Mouse (Mus musculus) monocyte, adult 5-6 weeks (primary cell): ENCODE results near the gene Pdrg1. TPM values are rescaled to one million over a fixed set of nuclear protein-coding genes. Genes with fewer than 3 reads are reported as not detected.

Experiments
- ATAC-seq: fragments of 153-309, 156-312 bp; replicated peaks from 2 replicates; pipeline ENCODE4 v1.8.0; 2017; ENCODE audit warnings: mild to moderate bottlenecking; ENCODE audit not compliant: low TSS enrichment, insufficient number of reproducible peaks, severe bottlenecking, poor library complexity, low FRiP score
- total RNA-seq: library from RNA; stranded (forward); fragments of 200-1000, 200-491, 200-594 nt; gene quantifications from 3 replicates; pipeline ENCODE4 v1.2.3, GENCODE M21; 2017

Pdrg1 gene
- total RNA-seq, 1 experiment from 2014 or later = 51.6 TPM

DNA sequence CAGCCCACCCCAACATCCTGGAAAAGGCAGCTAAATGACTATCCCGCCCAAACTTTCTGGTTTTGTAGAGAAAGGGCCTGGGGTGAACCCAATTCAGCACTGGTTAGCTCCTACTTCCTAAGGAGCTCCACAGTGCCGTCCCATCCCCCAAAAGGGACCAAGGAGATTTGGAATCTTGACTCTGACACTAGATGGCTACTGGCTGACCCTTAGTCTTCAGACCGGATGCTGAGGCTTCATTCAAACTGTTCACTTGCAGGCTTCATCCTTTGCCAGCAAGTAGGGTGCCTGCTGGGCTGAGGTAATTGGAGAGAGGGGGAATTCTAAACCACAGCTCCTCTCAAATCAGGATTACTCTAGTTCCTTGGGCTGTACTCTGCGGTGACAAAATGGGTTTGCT, 17.7 kb upstream of the Pdrg1 start:
- ATAC-seq = no peak

DNA sequence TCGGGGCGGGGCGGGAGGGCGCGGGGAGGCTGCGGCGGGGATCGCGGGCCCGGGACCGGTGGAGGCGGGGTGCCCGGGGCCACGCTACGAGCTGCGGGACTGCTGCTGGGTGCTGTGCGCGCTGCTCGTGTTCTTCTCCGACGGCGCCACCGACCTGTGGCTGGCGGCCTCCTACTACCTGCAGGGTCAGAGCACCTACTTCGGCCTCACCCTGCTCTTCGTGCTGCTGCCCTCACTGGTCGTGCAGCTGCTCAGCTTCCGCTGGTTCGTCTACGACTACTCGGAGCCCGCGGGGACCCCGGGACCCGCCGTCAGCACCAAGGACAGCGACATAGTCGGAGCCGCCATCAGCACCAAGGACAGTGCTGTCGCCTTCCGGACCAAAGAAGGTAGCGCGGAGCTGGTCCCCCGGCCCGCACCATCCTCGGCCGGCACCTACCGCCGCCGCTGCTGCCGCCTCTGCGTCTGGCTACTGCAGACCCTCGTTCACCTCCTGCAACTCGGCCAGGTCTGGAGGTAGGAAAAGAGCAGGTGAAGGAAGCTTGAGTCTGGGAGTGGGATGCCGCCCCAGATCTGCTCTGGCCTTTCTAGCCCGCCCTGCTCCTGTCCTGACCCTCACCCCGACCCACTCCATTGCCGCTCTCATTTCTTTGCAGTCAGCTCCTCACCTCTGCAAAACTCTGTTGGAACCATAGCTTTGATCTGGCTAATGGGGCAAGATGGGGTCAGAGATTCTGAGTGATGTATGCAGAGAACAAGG, 17.0 kb upstream of the Pdrg1 start:
- peak; percentile 85 for ATAC-seq

DNA sequence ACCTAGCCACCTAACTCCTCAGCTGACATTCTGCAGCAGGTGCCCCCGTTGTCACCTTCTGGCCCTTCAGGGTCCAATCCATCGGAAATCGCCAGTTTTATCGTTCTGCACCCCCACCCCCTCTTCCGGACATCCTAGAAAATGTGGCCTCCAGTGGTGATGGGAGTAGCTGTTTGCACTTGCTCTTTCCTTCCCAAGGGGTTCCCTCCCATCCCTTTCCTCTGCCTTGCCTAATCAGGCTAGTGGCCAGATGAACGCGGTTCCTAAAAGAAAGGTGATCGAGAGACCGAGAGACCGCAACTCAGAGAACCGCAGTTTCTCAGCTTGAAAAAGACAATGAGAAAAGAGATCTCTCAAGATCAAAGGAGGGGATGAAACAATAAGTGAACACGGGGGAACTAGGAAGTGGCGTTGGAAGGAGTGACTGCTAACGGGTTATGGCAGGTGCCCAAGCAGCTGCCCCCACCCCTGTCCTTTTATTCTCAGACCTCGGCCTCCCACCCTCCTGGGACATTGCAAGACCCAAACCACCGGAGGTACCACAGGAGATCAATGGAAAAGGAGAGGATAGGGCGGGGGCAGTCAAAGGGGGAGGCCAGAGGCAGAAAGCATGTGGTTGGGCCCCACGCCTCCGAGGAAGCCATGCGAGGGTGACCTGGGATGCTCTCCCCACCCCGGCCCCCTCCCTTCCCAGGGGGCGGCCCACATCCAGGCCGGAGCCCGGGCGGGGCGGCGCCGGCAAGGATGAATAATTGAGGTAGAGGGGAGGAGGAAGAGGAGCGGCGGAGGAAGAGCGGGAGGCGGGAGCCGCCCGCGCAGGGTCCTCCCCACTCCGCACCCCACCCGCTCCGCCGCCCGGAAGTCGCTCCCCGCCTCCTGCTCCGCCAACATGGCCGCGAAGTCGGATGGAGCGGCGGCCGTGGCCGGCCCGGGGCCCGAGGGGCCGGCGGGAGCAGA, 16.2 kb upstream of the Pdrg1 start, which contains the start of gene Xkr7:
Gene Xkr7, plus strand, starts transcription at position 727 of the 957 bp plus-strand sequence.
- ATAC-seq = no peak

DNA sequence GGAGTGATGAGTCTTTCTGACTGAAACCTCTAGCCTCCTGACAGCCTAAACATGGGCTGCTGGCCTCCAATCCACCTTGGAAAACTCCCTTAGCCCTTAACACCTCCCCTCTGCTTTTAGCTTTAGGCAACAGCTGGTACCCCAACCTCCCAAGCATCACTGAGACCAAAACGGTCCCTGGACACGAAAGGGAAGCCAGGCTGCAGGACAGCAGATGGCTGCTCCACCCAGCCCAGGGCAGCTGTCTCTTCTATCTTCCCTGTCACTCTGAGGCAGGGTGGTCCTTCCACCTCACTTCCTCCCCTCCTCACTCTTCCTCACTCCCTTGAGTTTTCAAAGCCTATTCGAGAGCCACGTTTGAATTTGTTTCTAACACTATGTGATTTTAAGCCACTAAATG, 15.2 kb upstream of the Pdrg1 start:
- no peak for ATAC-seq

DNA sequence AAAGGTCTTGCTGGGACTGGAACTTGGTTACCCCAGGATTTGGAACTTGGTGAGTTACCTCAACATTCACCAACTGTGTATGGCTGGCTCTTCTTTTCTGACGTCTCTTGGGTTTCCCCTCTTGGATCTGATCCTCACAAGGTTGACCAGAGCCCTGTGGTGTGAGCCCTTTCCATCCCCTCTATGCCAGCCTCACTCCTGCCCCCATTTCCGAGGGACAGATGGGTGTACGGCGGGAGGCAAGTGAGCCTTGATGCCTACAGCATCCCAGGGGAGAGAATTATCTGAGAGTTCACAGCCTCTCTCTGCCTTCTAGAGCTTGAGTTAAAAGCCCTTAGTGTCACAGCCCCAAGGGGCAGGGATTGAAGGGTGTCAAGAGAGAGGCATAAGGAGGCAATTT, 12.3 kb upstream of the Pdrg1 start:
- ATAC-seq = no peak

DNA sequence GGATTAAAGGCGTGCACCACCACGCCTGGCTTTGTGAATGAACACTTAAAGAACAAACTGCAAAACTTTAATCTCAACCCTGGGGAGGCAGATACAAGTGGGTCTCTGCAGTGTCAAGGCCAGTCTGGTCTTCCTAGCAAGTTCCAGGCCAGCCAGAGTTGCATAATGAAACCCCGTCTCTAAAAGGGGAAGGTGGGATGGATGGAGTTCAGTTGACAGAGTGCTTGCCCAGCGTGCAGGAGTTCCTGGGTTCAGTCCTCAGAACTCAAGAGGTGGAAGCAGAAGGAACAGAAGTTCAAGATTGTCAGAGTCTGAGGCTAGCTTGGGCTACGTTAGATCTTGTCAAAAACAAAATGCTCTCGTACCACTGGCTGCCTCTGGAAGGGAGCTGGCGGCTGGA, 10.8 kb upstream of the Pdrg1 start:
- no peak for ATAC-seq

DNA sequence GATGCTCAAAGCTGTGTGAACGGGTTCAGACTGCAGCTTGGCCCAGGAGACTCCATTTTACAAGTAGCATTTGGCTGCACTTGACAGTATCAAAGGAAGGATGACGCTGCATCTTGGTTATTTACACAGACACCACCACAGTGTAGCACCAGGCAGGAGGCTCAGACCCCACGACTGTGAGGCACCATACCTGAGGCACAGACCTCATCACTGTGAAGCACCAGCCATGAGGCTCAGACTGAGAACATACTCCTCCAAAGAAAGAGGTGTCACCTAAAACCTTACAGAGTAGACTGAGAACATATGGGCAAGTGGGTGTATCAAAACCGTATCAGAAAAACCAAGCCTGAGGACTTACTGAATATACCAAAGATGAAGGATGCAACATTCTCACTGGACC, 7.6 kb upstream of the Pdrg1 start:
- no peak for ATAC-seq

DNA sequence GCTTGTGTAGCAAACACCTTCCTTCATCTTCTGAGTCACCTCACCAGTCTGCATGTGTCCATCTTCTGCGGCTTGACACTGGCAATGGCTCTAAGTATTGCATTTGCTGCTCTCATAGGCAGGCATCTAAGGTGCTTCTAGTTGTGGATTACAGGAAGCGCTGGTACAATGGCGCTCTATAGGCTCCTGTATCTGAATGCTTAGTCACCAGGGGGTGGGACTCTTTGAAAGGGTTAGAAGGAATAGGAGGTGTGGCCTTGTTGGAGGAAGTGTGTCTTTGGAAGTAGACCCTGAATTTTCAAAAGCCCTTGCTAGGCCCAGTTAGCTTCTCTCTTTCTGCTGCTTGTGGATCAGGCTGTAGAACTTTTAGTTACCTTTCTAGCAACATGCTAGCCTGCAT, 5.9 kb upstream of the Pdrg1 start:
- no peak for ATAC-seq

DNA sequence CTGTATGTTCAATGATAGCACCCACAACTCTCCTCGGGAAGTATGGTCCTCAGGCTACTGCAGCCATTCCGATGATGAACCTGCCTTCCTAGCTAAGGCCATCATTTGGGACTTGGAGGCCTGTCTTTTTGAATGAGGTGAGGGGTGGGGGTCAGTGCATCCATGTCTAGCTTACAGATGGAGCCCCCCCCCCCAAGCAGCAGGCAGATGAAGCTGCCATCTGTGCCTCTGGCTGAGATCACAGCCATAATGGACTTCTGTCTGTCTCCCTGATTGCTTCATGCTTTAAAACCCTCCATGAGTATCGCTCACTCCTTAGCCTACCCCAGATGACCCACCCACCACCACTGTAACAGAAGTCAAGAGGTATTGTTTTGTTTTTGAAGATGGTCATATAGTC, 4.1 kb upstream of the Pdrg1 start:
- no peak for ATAC-seq

DNA sequence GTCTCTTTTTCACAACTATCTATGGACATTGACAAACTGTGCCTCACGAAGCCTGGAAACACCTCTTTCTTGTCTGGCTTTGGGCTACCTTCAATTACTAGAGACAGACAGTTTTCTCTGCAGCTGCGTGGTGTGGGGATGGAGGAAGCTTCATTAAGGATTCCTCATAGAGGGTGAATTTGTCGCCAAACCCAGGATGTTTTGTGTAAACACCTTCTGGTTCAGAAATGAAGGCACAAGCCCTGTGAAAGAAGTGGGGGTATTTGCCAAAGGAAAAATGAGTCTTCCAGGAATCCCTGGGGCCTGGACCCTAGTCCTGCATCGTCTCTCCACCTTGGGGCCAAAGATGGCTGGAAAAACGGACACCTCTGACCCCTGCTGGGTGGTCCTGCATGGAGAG, 1.6 kb upstream of the Pdrg1 start:
- no peak for ATAC-seq

DNA sequence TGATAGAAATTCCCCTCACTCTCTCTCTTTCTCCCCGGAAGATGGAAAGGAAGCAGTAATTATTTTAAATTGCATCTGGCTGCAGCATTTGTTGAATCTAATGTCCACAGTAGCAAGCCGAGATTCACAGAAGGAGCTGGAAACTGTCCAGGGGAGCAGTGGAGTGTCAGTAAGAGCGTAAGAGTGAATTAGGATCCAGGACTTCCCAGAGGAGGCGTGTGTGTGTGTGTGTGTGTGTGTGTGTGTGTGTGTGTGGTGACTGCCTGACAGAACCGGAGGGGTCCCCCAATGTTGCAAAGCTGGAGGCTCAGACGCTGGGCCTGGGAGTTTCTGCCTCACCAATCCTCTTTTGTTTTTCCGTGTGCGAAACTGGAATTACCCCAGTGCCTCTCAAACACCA, 577 bp upstream of the Pdrg1 start:
- no peak for ATAC-seq

DNA sequence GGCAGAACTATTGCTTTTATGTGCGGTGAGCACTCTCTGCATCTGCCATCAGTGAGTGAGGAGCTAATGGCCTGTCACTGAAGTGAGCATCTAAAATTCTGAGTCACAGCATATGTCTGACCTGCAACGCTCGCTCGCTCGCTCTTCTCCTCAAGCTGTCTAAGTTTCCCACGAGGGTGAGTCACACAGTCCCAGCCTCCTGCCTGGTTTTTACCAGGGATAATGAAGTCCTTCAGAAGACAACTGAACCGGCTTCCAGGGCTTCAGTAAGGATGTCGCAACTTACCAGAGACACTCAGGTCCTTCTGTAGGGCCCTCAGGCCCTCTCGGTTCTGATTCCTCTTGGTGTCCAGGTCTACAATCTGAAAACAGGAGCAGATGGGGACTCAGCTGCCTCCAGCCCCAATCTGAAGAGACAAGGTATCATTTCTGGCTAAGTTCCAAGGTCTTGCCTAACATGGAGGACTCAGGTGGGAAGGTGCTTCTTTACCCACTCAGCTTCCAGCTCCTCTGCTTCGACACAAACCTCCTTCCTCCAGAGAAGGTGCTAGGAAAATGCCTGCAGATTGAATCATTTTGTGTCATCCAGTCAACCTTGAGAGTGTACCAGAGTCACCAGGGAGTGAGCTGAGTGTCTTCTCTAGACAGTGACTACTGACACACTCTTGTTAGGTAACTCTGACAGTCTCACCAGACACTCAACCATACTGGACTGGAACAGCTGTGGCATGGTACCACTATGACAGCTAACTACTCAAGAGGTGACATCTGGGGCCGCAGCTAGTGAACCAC, 1.3 kb downstream of the Pdrg1 start:
- ATAC-seq = no peak

DNA sequence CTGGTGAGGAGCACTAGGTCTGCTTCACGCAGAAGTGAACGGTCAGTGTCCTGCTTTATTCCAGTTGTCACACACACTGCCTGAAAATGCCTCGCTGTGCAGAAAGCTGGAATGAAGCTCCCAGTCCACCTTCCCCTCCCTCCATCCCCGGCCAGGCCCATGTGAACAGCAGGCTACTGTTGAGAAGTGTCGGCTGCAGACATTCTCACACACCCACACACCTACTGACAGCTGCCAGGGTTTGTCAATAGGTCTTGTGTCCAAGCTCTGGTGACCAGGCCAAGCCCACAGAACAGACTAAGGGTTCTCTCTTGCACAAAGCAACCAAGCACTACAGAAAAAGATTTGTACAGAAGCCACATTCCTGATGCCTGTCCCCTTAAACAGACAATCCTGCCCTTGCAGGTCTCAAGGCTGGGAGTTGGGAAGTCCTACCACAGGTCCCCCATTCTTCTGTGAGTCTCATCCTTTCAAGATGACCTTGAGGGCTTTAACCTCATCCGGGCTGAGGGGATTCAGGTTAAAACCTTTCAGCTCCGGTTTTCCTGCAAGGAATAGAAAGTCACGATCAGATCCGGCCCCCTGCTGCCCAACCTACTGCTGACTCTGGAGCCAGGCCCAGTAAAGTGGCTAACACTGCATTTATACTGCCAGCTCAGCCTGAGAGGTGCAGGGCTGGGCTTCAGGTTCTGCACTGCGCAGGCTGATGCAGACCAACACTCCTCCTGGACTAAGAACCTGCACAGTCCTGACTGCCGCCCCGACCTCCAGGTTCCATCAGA, 5.8 kb downstream of the Pdrg1 start:
- ATAC-seq = no peak

DNA sequence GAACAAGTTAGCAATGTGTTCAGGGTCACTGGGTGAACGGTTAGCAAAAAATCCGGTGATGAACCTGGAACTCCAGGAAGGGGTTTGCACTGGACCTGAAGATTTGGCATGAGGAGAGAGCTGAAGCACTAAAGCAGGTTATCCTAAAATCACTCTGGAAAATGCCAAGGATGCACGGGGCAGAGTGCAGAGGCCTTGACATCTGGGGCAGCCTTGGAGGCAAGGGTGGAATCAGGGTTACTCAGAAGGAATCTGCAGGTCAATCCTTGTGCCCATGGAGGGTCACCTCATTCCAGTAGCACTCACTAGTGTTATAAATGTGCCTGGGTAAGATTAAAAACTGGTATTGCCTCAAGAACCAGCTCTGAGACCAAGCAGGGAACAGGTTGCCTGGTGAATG, 9.2 kb downstream of the Pdrg1 start:
- no peak for ATAC-seq

DNA sequence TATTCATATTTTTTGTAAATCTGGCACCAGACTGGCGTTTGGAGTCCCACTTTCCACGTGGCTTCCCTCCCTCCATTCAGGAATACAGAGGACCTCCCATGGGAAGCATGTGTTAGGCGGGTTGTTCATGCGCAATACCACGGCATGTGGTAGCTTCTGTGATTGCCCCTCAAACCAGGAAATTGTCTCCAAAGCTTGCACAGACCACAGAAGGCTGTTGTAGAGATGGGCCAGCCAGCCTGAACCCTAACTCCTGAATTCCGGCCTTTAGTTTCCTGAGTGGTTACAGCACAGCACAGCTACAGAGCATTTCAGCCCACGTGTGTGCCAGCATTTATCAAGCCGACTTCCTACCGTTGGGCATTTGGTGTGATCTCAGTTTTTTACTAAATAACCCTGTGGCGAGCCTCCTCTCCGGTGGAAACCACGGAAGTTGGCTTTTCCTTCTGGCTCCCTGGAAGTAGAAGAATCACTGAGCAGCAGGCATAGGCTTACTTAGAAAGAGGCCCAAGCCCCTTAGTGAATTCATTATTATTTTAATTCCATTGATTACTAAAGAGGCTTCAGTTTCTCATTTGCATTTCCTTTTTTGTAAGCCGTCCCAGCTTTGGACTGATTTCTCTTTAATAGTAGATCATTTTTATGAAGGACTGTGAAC, 11.4 kb downstream of the Pdrg1 start:
- no peak for ATAC-seq

DNA sequence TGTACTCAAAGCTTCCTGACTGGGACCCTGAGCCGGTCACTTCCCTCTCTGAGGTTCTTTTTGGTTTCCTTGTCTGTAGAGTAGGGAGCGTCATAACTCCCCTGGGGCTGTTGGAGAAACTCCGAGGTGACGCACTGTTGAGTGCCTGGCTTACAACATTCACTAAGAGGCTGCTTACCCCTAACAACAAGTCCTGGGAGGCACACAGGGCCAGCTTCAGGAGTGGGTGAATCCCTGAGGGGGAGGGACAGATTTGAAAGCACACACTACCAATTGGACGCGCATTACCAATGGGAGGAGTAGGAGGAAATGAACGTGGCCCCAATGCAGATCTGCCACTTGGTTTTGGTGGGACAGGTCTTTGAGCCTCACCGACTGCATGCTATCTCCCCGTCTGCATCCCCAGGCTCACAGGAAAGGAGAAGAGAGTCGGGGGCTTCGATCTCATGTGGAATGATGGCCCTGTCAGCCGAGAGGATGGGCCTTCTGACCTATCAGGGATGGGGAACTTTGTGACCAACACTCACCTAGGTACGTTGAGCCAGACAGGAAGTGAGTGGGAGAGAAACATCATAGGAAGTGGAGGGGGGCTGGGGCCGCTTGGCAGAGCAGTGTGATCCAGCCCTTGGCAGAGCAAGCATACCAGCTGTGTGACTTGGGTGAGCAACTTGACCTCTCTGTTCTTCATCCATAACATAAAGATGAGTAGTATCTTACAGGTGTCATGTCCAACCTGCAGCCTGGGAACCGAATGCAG, 12.6 kb downstream of the Pdrg1 start:
- peak; percentile 9; the same call in 1 of the 2 replicates for ATAC-seq

DNA sequence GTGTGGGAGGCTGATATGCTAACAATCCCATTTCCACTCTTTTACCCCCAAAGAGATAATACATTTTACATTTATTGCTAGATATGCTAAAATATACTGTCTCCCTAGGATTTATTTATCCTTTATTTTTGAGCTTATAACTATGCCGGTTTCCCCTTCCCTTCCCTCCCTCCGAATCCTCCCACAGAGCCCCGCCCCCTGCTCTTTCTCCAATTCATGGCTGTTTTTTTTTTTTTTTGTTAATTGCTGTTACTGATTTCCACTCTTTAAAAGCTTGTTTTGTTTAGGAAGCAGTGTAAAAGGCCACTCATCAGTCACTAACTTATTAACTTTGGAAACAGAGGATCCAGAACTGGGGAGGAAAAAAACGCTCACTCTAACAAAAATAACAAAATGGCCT, 18.2 kb downstream of the Pdrg1 start:
- ATAC-seq = no peak
